Mouse (Mus musculus) heart, embryonic 11.5 days (tissue): ENCODE data around the gene Ptprcap. TPM values are rescaled to one million over a fixed set of nuclear protein-coding genes. Genes with fewer than 3 reads are reported as not detected.
A peak's percentile ranks its signal among the peaks of the same experiment; 100 is the strongest.

ENCODE experiments used
- ATAC-seq: fragments of 200-750 bp; cut with Nextera tagmentation; replicated peaks from 2 replicates; pipeline ENCODE4 v1.8.0; 2017; ENCODE audit warnings: moderate library complexity; ENCODE audit not compliant: insufficient number of reproducible peaks, low FRiP score, low TSS enrichment
- H3K27ac ChIP-seq: fragments of 300-500 bp; sonication (generic); 2 replicates; pipeline ENCODE4 v1.5.1; 2014; ENCODE audit warnings: mild to moderate bottlenecking, low read depth, low read length
- H3K27me3 ChIP-seq: fragments of 300-500 bp; sonication (generic); 2 replicates; pipeline ENCODE4 v1.6.1; 2014; ENCODE audit warnings: mild to moderate bottlenecking, low read length, mixed read lengths; ENCODE audit not compliant: control insufficient read depth, insufficient read depth
- H3K36me3 ChIP-seq: fragments of 300-500 bp; sonication (generic); 2 replicates; pipeline ENCODE4 v1.6.1; 2014; ENCODE audit warnings: mild to moderate bottlenecking, low read length, moderate library complexity, mixed read lengths; ENCODE audit not compliant: control insufficient read depth, insufficient read depth
- H3K4me1 ChIP-seq: fragments of 300-500 bp; sonication (generic); 2 replicates; pipeline ENCODE4 v1.6.1; 2014; ENCODE audit warnings: low read length; ENCODE audit not compliant: control insufficient read depth, insufficient read depth
- H3K4me2 ChIP-seq: fragments of 300-500 bp; sonication (generic); 2 replicates; pipeline ENCODE4 v1.6.1; 2014; ENCODE audit warnings: mild to moderate bottlenecking, moderate library complexity
- H3K4me3 ChIP-seq: fragments of 300-500 bp; sonication (generic); 2 replicates; pipeline ENCODE4 v1.5.1; 2014; ENCODE audit warnings: low read depth, low read length
- H3K9ac ChIP-seq: fragments of 300-500 bp; sonication (generic); 2 replicates; pipeline ENCODE4 v1.6.1; 2014; ENCODE audit warnings: mild to moderate bottlenecking, low read depth, low read length, moderate library complexity
- H3K9me3 ChIP-seq: fragments of 300-500 bp; sonication (generic); replicated peaks from 2 replicates; pipeline ENCODE4 v1.6.1; 2016; ENCODE audit warnings: low read length; ENCODE audit not compliant: control insufficient read depth
- WGBS: fragments of 180-500 bp; shearing (Covaris S2); extraction: QIAGEN DNeasy Blood & Tissue Kit; methylation state at CpG from one replicate; pipeline ENCODE4 v1.1.7; 2014; ENCODE audit not compliant: insufficient replicate concordance; 5-methylcytosine and 5-hydroxymethylcytosine counted together
- polyA plus RNA-seq: library from polyadenylated mRNA; unstranded; fragments of >200 nt; fragmentation: Nextera tagmentation; extraction: Ambion mirVana; gene quantifications from 2 replicates; pipeline ENCODE4 v1.2.1, GENCODE M21; 2014

Ptprcap gene
- polyA plus RNA-seq, 1 experiment from 2014 or later, result 1.7 TPM

GRCm38 (mm10) chr19:4148491-4148806, 5.0 kb upstream of the Ptprcap start, which contains the start of gene Coro1b:
TSS of gene Coro1b (plus strand) at chr19:4148619.
- Histone ChIP-seq H3K4me2 (peak within 1 kb of the TSS; percentile 91), H3K27me3 (no peaks in the 10 kb centered on the region), H3K4me1 (peaks cover 7% of the 10 kb centered on the region), H3K36me3 (peaks cover 14% of the 10 kb centered on the region; the same call in 1 of the 2 replicates), H3K27ac (peak within 1 kb of the TSS; percentile 70), H3K9me3 (no peaks in the 10 kb centered on the region; the same call in 1 of the 2 replicates), H3K9ac (peak within 1 kb of the TSS; percentile 94), H3K4me3 (peak within 1 kb of the TSS; percentile 97)
- peak; percentile 90 for ATAC-seq
- whole genome bisulfite sequencing, result 0% methylated on average over 33 of the region's 33 CpGs

- WGBS, result 3% methylated on average over 8 of the region's 8 CpGs
- peak overlapping the region; percentile 97 for H3K4me3 ChIP-seq
- no peak for ATAC-seq
- peaks cover 7% of the 10 kb centered on the region for H3K4me1 ChIP-seq
- peak overlapping the region; percentile 70 for H3K27ac ChIP-seq
- H3K9me3 ChIP-seq, result no peaks in the 10 kb centered on the region; the same call in 1 of the 2 replicates
- H3K36me3 ChIP-seq, result peaks cover 15% of the 10 kb centered on the region; the same call in 1 of the 2 replicates
- H3K4me2 ChIP-seq, result peak overlapping the region; percentile 91
- no peaks in the 10 kb centered on the region for H3K27me3 ChIP-seq
- peak overlapping the region; percentile 94 for H3K9ac ChIP-seq
Observed at GRCm38 (mm10) chr19:4148819-4149218, 4.6 kb upstream of the Ptprcap start.

GRCm38 (mm10) chr19:4149283-4149682, 4.1 kb upstream of the Ptprcap start:
- Histone ChIP-seq H3K4me3 (peak overlapping the region; percentile 97), H3K4me2 (peak overlapping the region; percentile 91), H3K27ac (no peak overlapping the region), H3K9me3 (no peaks in the 10 kb centered on the region; the same call in 1 of the 2 replicates), H3K36me3 (peaks cover 15% of the 10 kb centered on the region; the same call in 1 of the 2 replicates), H3K27me3 (no peaks in the 10 kb centered on the region), H3K9ac (peak overlapping the region; percentile 94), H3K4me1 (peaks cover 7% of the 10 kb centered on the region)
- 82% methylated on average over 11 of the region's 11 CpGs for WGBS
- no peak for ATAC-seq

- peaks cover 15% of the 10 kb centered on the region; the same call in 1 of the 2 replicates for H3K36me3 ChIP-seq
- no peak overlapping the region; the same call in 1 of the 2 replicates for H3K4me3 ChIP-seq
- WGBS, result 91% methylated on average over 17 of the region's 17 CpGs
- H3K27me3 ChIP-seq, result no peaks in the 10 kb centered on the region
- no peak overlapping the region for H3K9ac ChIP-seq
- H3K4me2 ChIP-seq, result no peak overlapping the region
- no peaks in the 10 kb centered on the region; the same call in 1 of the 2 replicates for H3K9me3 ChIP-seq
- ATAC-seq, result no peak
- H3K27ac ChIP-seq, result no peak overlapping the region
- peaks cover 7% of the 10 kb centered on the region for H3K4me1 ChIP-seq
Observed at GRCm38 (mm10) chr19:4149764-4150461, 3.5 kb upstream of the Ptprcap start.

GRCm38 (mm10) chr19:4150567-4151487, 2.6 kb upstream of the Ptprcap start:
- Histone ChIP-seq H3K9me3 (no peaks in the 10 kb centered on the region; the same call in 1 of the 2 replicates), H3K4me3 (no peak overlapping the region), H3K36me3 (peaks cover 16% of the 10 kb centered on the region; the same call in 1 of the 2 replicates), H3K4me2 (no peak overlapping the region), H3K4me1 (peaks cover 7% of the 10 kb centered on the region), H3K27me3 (no peaks in the 10 kb centered on the region), H3K9ac (no peak overlapping the region), H3K27ac (no peak overlapping the region)
- WGBS, result 89% methylated on average over 22 of the region's 22 CpGs
- no peak for ATAC-seq

GRCm38 (mm10) chr19:4151488-4151860, 1.9 kb upstream of the Ptprcap start:
- no peak for ATAC-seq
- Histone ChIP-seq H3K27ac (no peak overlapping the region), H3K9me3 (no peaks in the 10 kb centered on the region), H3K4me1 (peaks cover 7% of the 10 kb centered on the region), H3K36me3 (peaks cover 17% of the 10 kb centered on the region; the same call in 1 of the 2 replicates), H3K4me3 (no peak overlapping the region), H3K9ac (no peak overlapping the region), H3K4me2 (no peak overlapping the region), H3K27me3 (no peaks in the 10 kb centered on the region)
- 70% methylated on average over 5 of the region's 5 CpGs for WGBS

- Histone ChIP-seq H3K27me3 (no peaks in the 10 kb centered on the region), H3K9me3 (no peaks in the 10 kb centered on the region), H3K27ac (no peak overlapping the region), H3K4me3 (no peak overlapping the region), H3K36me3 (peaks cover 17% of the 10 kb centered on the region; the same call in 1 of the 2 replicates), H3K4me2 (no peak overlapping the region), H3K9ac (no peak overlapping the region), H3K4me1 (peaks cover 7% of the 10 kb centered on the region)
- no peak for ATAC-seq
- 85% methylated on average over 5 of the region's 5 CpGs for WGBS
Observed at GRCm38 (mm10) chr19:4151898-4152297, 1.5 kb upstream of the Ptprcap start.

GRCm38 (mm10) chr19:4152445-4153231, 766 bp upstream of the Ptprcap start:
- Histone ChIP-seq H3K27ac (no peak overlapping the region), H3K9ac (peak overlapping the region; percentile 34; the same call in 1 of the 2 replicates), H3K4me2 (no peak overlapping the region), H3K36me3 (peaks cover 22% of the 10 kb centered on the region), H3K4me3 (no peak overlapping the region), H3K9me3 (no peaks in the 10 kb centered on the region), H3K27me3 (no peaks in the 10 kb centered on the region), H3K4me1 (peaks cover 7% of the 10 kb centered on the region)
- WGBS, result 85% methylated on average over 8 of the region's 8 CpGs
- no peak for ATAC-seq
